Mouse (Mus musculus): ENCODE data around the gene Gm9999. TPM values are rescaled to one million over a fixed set of nuclear protein-coding genes. Genes with fewer than 3 reads are reported as not detected.

The Gm9999 gene
- polyA plus RNA-seq, 1 experiment from 2014 or later, result not detected

GRCm38 (mm10) chr7:47003411-47004115, 20.2 kb downstream of the Gm9999 start:
- H3K9ac ChIP-seq (ENCODE audit: low read depth, low read length), result no peak overlapping the region
- no peak overlapping the region for H3K4me3 ChIP-seq (ENCODE audit: low read depth, low read length)
- no peak for ATAC-seq (replicated peaks; ENCODE audit: low FRiP score)
- no peak overlapping the region for H3K4me2 ChIP-seq
- no peak overlapping the region for H3K27ac ChIP-seq (ENCODE audit: low read depth, low read length)
- DNase-seq (ENCODE audit: low spot score), result no peak
- 63% methylated on average over 3 of the region's 3 CpGs for WGBS
- no peaks in the 10 kb centered on the region for H3K27me3 ChIP-seq (replicated peaks; ENCODE audit: control insufficient read depth, insufficient read depth, low read length)
- peaks cover 46% of the 10 kb centered on the region for H3K4me1 ChIP-seq (replicated peaks; ENCODE audit: control insufficient read depth, insufficient read depth, low read length)
- no peaks in the 10 kb centered on the region for H3K9me3 ChIP-seq (ENCODE audit: control insufficient read depth, low read length)
- H3K36me3 ChIP-seq (ENCODE audit: control insufficient read depth, insufficient read depth, low read length), result peaks cover 4% of the 10 kb centered on the region

DNA sequence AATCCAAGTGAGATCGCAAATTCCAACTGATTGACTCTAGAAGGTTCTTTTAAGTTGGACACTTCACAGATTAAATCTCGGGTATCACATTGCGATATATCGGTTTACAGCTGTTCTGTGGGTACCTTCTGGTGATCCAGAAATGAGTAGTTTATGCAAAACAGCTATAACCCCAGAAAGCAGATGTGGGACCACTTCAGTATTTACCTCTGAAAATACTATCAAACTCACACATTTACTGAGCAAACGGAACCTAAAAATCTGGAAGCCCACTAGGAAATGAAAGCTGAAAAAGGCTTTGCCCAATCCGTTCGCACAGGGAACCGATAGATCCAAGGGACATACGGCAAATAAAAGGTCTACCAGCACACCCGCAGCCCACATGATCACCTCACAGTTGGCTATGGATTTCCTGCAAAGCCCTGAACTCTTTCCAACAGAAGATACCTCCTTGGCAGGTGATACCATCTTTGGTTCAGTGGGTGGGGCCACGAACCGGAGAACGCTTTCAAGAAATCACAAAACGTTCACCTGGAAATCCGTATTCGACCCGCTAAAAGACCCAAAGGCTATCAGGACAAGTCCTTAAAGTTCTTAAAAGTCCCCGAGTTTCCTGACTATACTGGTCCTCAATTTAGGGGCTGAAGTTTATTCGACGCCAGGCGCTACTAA, 23.9 kb downstream of the Gm9999 start:
- Histone ChIP-seq H3K9ac (ENCODE audit: low read depth, low read length) (peak overlapping the region; percentile 79), H3K4me3 (ENCODE audit: low read depth, low read length) (peak overlapping the region; percentile 65), H3K4me1 (replicated peaks; ENCODE audit: control insufficient read depth, insufficient read depth, low read length) (peaks cover 23% of the 10 kb centered on the region), H3K9me3 (ENCODE audit: control insufficient read depth, low read length) (no peaks in the 10 kb centered on the region), H3K27me3 (replicated peaks; ENCODE audit: control insufficient read depth, insufficient read depth, low read length) (no peaks in the 10 kb centered on the region), H3K36me3 (ENCODE audit: control insufficient read depth, insufficient read depth, low read length) (no peaks in the 10 kb centered on the region), H3K4me2 (peak overlapping the region; percentile 96), H3K27ac (ENCODE audit: low read depth, low read length) (peak overlapping the region; percentile 88)
- ATAC-seq (replicated peaks; ENCODE audit: low FRiP score), result no peak
- WGBS, result 20% methylated on average over 21 of the region's 21 CpGs
- DNase-seq (ENCODE audit: low spot score), result no peak

- Histone ChIP-seq H3K4me3 (ENCODE audit: low read depth, low read length) (peak overlapping the region; percentile 65), H3K4me1 (replicated peaks; ENCODE audit: control insufficient read depth, insufficient read depth, low read length) (peaks cover 19% of the 10 kb centered on the region), H3K27ac (ENCODE audit: low read depth, low read length) (peak overlapping the region; percentile 88), H3K4me2 (peak overlapping the region; percentile 96), H3K9me3 (ENCODE audit: control insufficient read depth, low read length) (no peaks in the 10 kb centered on the region), H3K27me3 (replicated peaks; ENCODE audit: control insufficient read depth, insufficient read depth, low read length) (no peaks in the 10 kb centered on the region), H3K9ac (ENCODE audit: low read depth, low read length) (peak overlapping the region; percentile 79), H3K36me3 (ENCODE audit: control insufficient read depth, insufficient read depth, low read length) (no peaks in the 10 kb centered on the region)
- under 1% methylated on average over 25 of the region's 25 CpGs for WGBS
- DNase-seq (ENCODE audit: low spot score) (no peak), ATAC-seq (replicated peaks; ENCODE audit: low FRiP score) (peak; percentile 72)
These were observed 24.4 kb downstream of the Gm9999 start for GRCm38 (mm10) chr7:47007818-47008167.

- H3K4me3 ChIP-seq (ENCODE audit: low read depth, low read length), result peak within 1 kb of the TSS; percentile 65
- H3K4me1 ChIP-seq (replicated peaks; ENCODE audit: control insufficient read depth, insufficient read depth, low read length), result peaks cover 23% of the 10 kb centered on the region
- peak within 1 kb of the TSS; percentile 79 for H3K9ac ChIP-seq (ENCODE audit: low read depth, low read length)
- ATAC-seq (replicated peaks; ENCODE audit: low FRiP score) (peak; percentile 90), DNase-seq (ENCODE audit: low spot score) (peak; percentile 97)
- peak within 1 kb of the TSS; percentile 88 for H3K27ac ChIP-seq (ENCODE audit: low read depth, low read length)
- 1% methylated on average over 57 of the region's 57 CpGs for WGBS
- H3K4me2 ChIP-seq, result peak within 1 kb of the TSS; percentile 96
- H3K36me3 ChIP-seq (ENCODE audit: control insufficient read depth, insufficient read depth, low read length), result no peaks in the 10 kb centered on the region
- no peaks in the 10 kb centered on the region for H3K9me3 ChIP-seq (ENCODE audit: control insufficient read depth, low read length)
- no peaks in the 10 kb centered on the region for H3K27me3 ChIP-seq (replicated peaks; ENCODE audit: control insufficient read depth, insufficient read depth, low read length)
These were observed 25.0 kb downstream of the Gm9999 start, which contains the start of gene Spty2d1 for GRCm38 (mm10) chr7:47008168-47008993. Gene Spty2d1 (minus strand): TSS chr7:47008411.

GRCm38 (mm10) chr7:47013131-47013767, 29.9 kb downstream of the Gm9999 start:
- H3K4me3 ChIP-seq (ENCODE audit: low read depth, low read length), result no peak overlapping the region
- DNase-seq (ENCODE audit: low spot score) (no peak), ATAC-seq (replicated peaks; ENCODE audit: low FRiP score) (no peak)
- H3K4me1 ChIP-seq (replicated peaks; ENCODE audit: control insufficient read depth, insufficient read depth, low read length), result peaks cover 23% of the 10 kb centered on the region
- no peak overlapping the region for H3K9ac ChIP-seq (ENCODE audit: low read depth, low read length)
- 40% methylated on average over 9 of the region's 9 CpGs for WGBS
- H3K27ac ChIP-seq (ENCODE audit: low read depth, low read length), result peak overlapping the region; percentile 2; the same call in 1 of the 2 replicates
- H3K27me3 ChIP-seq (replicated peaks; ENCODE audit: control insufficient read depth, insufficient read depth, low read length), result no peaks in the 10 kb centered on the region
- no peak overlapping the region for H3K4me2 ChIP-seq
- H3K9me3 ChIP-seq (ENCODE audit: control insufficient read depth, low read length), result no peaks in the 10 kb centered on the region
- H3K36me3 ChIP-seq (ENCODE audit: control insufficient read depth, insufficient read depth, low read length), result no peaks in the 10 kb centered on the region

GRCm38 (mm10) chr7:47014564-47015389, 31.4 kb downstream of the Gm9999 start:
- Histone ChIP-seq H3K4me1 (replicated peaks; ENCODE audit: control insufficient read depth, insufficient read depth, low read length) (peaks cover 18% of the 10 kb centered on the region), H3K36me3 (ENCODE audit: control insufficient read depth, insufficient read depth, low read length) (no peaks in the 10 kb centered on the region), H3K27ac (ENCODE audit: low read depth, low read length) (peak overlapping the region; percentile 89), H3K4me3 (ENCODE audit: low read depth, low read length) (no peak overlapping the region), H3K27me3 (replicated peaks; ENCODE audit: control insufficient read depth, insufficient read depth, low read length) (no peaks in the 10 kb centered on the region), H3K9me3 (ENCODE audit: control insufficient read depth, low read length) (no peaks in the 10 kb centered on the region), H3K9ac (ENCODE audit: low read depth, low read length) (no peak overlapping the region; the same call in 1 of the 2 replicates), H3K4me2 (peak overlapping the region; percentile 51)
- no peak for ATAC-seq (replicated peaks; ENCODE audit: low FRiP score)
- 50% methylated on average over 10 of the region's 11 CpGs for WGBS
- DNase-seq (ENCODE audit: low spot score), result no peak

DNA sequence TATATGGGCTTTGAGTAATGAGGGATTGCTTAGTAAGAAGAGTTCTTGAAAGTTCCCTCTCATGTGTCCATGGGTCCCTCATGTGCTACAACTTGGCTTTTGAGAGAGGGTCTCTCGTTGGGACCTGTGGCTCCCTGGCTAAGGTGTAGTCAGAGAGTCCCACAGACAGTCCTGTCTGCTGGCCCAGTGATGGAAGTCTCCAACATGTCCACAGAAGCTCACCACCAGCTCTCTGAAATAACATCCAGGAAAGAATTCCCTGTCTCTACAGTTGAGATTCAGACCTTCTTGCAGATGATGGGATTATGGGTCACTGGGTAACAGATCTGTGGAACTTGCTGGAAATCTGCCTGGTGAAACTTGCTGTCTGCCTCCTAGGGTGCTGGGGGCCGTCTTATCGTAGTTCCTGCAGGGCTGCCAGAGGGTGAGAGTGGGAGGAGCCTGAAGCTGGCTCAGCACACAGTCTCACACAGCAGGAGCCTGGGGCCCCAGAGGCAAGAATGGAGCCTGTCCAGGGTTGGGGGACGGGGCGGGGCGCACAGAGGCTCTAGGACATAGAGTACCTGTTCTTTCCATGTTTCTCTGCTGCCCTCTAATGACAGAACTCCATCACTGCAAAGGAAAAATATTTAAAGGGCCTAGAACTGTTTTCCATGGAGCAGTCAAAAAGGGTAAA, 32.1 kb downstream of the Gm9999 start:
- Histone ChIP-seq H3K4me2 (peak overlapping the region; percentile 51), H3K4me1 (replicated peaks; ENCODE audit: control insufficient read depth, insufficient read depth, low read length) (peaks cover 16% of the 10 kb centered on the region), H3K27ac (ENCODE audit: low read depth, low read length) (peak overlapping the region; percentile 89), H3K27me3 (replicated peaks; ENCODE audit: control insufficient read depth, insufficient read depth, low read length) (no peaks in the 10 kb centered on the region), H3K36me3 (ENCODE audit: control insufficient read depth, insufficient read depth, low read length) (no peaks in the 10 kb centered on the region), H3K9me3 (ENCODE audit: control insufficient read depth, low read length) (no peaks in the 10 kb centered on the region), H3K9ac (ENCODE audit: low read depth, low read length) (peak overlapping the region; percentile 46; the same call in 1 of the 2 replicates), H3K4me3 (ENCODE audit: low read depth, low read length) (no peak overlapping the region)
- ATAC-seq (replicated peaks; ENCODE audit: low FRiP score) (peak; percentile 100), DNase-seq (ENCODE audit: low spot score) (peak; percentile 88)
- WGBS, result 9% methylated on average over 6 of the region's 6 CpGs

Data from liver, embryonic 11.5 days (tissue).